Mouse (Mus musculus): Measurements from ENCODE around the gene Gm10570. TPM values are rescaled to one million over a fixed set of nuclear protein-coding genes. Genes with fewer than 3 reads are reported as not detected.

Gm10570 gene
- polyA plus RNA-seq, 1 experiment from 2014 or later: not detected

- DNase-seq (ENCODE audit: low spot score) (no peak), ATAC-seq (ENCODE audit: insufficient read depth, low FRiP score, low TSS enrichment) (no peak)
- H3K27ac ChIP-seq (ENCODE audit: low read depth, low read length): no peak overlapping the region
- H3K9ac ChIP-seq (ENCODE audit: low read length): no peak overlapping the region
- H3K9me3 ChIP-seq (ENCODE audit: control insufficient read depth, low read length): no peaks in the 10 kb centered on the region
- H3K4me2 ChIP-seq (ENCODE audit: low read depth): no peak overlapping the region
- no peaks in the 10 kb centered on the region for H3K27me3 ChIP-seq (ENCODE audit: control insufficient read depth, insufficient read depth, low read length)
- H3K36me3 ChIP-seq (ENCODE audit: control insufficient read depth, insufficient read depth, low read length): peaks cover 7% of the 10 kb centered on the region
- no peaks in the 10 kb centered on the region for H3K4me1 ChIP-seq (ENCODE audit: control insufficient read depth, insufficient read depth, low read length)
- 91% methylated on average over 2 of the region's 2 CpGs for WGBS
- H3K4me3 ChIP-seq (ENCODE audit: low read depth, low read length): no peak overlapping the region
Observed at GRCm38 (mm10) chr4:130325446-130325845, 17.0 kb upstream of the Gm10570 start.

- 86% methylated on average over 5 of the region's 5 CpGs for WGBS
- ATAC-seq (ENCODE audit: insufficient read depth, low FRiP score, low TSS enrichment): no peak
- H3K36me3 ChIP-seq (ENCODE audit: control insufficient read depth, insufficient read depth, low read length): peaks cover 7% of the 10 kb centered on the region
Observed at GRCm38 (mm10) chr4:130323607-130324006, 15.1 kb upstream of the Gm10570 start.

DNA sequence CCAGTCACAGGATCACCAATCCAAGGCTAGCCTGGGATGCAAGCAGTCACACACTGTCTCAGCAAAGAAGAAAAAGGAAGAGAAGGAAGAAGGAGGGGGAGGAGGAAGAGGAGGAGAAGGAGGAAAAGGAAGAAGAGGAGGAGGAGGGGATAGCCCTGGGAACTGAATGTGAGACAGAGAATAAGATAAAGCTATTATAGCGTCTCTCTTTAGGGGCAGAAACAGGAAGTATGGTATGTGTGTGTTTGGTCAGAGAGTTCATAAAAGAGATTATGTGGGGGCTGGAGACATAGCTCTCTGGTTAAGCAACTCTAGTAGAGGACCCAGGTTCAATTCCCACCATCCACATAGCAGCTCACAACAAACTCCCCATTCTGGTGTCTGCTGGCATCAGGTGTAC, 14.7 kb upstream of the Gm10570 start:
- 74% methylated on average over 1 of the region's 1 CpGs for WGBS
- Histone ChIP-seq H3K9ac (ENCODE audit: low read length) (no peak overlapping the region), H3K4me2 (ENCODE audit: low read depth) (no peak overlapping the region), H3K9me3 (ENCODE audit: control insufficient read depth, low read length) (no peaks in the 10 kb centered on the region), H3K27me3 (ENCODE audit: control insufficient read depth, insufficient read depth, low read length) (no peaks in the 10 kb centered on the region), H3K4me1 (ENCODE audit: control insufficient read depth, insufficient read depth, low read length) (no peaks in the 10 kb centered on the region), H3K36me3 (ENCODE audit: control insufficient read depth, insufficient read depth, low read length) (peaks cover 7% of the 10 kb centered on the region), H3K4me3 (ENCODE audit: low read depth, low read length) (no peak overlapping the region), H3K27ac (ENCODE audit: low read depth, low read length) (no peak overlapping the region)
- DNase-seq (ENCODE audit: low spot score) (no peak), ATAC-seq (ENCODE audit: insufficient read depth, low FRiP score, low TSS enrichment) (no peak)

More at GRCm38 (mm10) chr4:130323607-130324006, 15.1 kb upstream of the Gm10570 start:
- Histone ChIP-seq H3K27ac (ENCODE audit: low read depth, low read length) (no peak overlapping the region), H3K9ac (ENCODE audit: low read length) (no peak overlapping the region), H3K9me3 (ENCODE audit: control insufficient read depth, low read length) (no peaks in the 10 kb centered on the region), H3K4me1 (ENCODE audit: control insufficient read depth, insufficient read depth, low read length) (no peaks in the 10 kb centered on the region), H3K4me3 (ENCODE audit: low read depth, low read length) (no peak overlapping the region), H3K4me2 (ENCODE audit: low read depth) (no peak overlapping the region), H3K27me3 (ENCODE audit: control insufficient read depth, insufficient read depth, low read length) (no peaks in the 10 kb centered on the region)
- DNase-seq (ENCODE audit: low spot score): no peak

DNA sequence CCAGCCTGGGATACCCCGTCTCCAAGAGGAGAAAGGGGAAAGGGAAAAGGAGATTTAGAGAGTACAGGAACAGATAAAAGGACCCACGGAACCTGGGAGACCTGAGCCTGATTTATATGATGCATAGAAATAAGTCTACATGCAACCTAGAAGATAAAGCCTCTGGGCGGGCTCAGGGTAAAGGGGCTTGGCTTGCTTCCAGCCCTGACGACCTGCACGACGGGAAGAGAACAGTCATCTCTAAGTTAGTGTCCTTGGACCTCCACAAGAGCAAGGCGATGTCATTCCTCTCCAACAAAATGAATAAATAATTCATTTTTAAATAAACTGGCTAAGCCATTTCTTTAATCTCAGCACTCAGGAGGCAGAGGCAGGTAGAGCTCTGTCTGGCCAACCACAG, 14.1 kb upstream of the Gm10570 start:
- no peak for DNase-seq (ENCODE audit: low spot score)
- Histone ChIP-seq H3K27me3 (ENCODE audit: control insufficient read depth, insufficient read depth, low read length) (no peaks in the 10 kb centered on the region), H3K36me3 (ENCODE audit: control insufficient read depth, insufficient read depth, low read length) (peaks cover 7% of the 10 kb centered on the region), H3K27ac (ENCODE audit: low read depth, low read length) (no peak overlapping the region), H3K4me2 (ENCODE audit: low read depth) (no peak overlapping the region), H3K9ac (ENCODE audit: low read length) (no peak overlapping the region), H3K4me1 (ENCODE audit: control insufficient read depth, insufficient read depth, low read length) (no peaks in the 10 kb centered on the region), H3K4me3 (ENCODE audit: low read depth, low read length) (no peak overlapping the region), H3K9me3 (ENCODE audit: control insufficient read depth, low read length) (no peaks in the 10 kb centered on the region)
- no peak for ATAC-seq (ENCODE audit: insufficient read depth, low FRiP score, low TSS enrichment)
- 90% methylated on average over 7 of the region's 7 CpGs for WGBS

DNA sequence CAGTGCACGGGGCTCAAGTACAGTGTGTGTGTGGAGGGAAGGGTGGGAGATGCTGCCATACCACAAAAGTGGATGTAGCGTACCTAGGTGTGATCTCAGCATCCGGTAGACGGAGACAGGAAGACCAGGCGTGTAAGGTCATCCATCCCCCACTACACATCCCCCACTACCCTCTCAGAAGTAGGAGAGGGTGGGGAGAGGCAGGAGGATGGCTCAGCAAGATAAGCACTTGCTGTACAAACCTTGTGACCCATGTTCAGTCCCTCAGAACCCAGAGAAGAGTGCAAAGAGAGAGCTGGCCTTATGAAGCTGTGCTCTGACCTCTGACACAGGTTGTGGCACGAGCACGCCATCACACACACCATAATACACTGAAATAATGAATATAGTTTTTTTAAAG, 13.2 kb upstream of the Gm10570 start:
- no peak overlapping the region for H3K27ac ChIP-seq (ENCODE audit: low read depth, low read length)
- no peaks in the 10 kb centered on the region for H3K9me3 ChIP-seq (ENCODE audit: control insufficient read depth, low read length)
- H3K4me3 ChIP-seq (ENCODE audit: low read depth, low read length): no peak overlapping the region
- ATAC-seq (ENCODE audit: insufficient read depth, low FRiP score, low TSS enrichment): no peak
- no peak for DNase-seq (ENCODE audit: low spot score)
- peaks cover 5% of the 10 kb centered on the region for H3K36me3 ChIP-seq (ENCODE audit: control insufficient read depth, insufficient read depth, low read length)
- no peaks in the 10 kb centered on the region for H3K27me3 ChIP-seq (ENCODE audit: control insufficient read depth, insufficient read depth, low read length)
- no peak overlapping the region for H3K9ac ChIP-seq (ENCODE audit: low read length)
- H3K4me2 ChIP-seq (ENCODE audit: low read depth): no peak overlapping the region
- 98% methylated on average over 7 of the region's 7 CpGs for WGBS
- no peaks in the 10 kb centered on the region for H3K4me1 ChIP-seq (ENCODE audit: control insufficient read depth, insufficient read depth, low read length)

- WGBS: 84% methylated on average over 7 of the region's 7 CpGs
- H3K9ac ChIP-seq (ENCODE audit: low read length): no peak overlapping the region
- H3K9me3 ChIP-seq (ENCODE audit: control insufficient read depth, low read length): no peaks in the 10 kb centered on the region
- no peaks in the 10 kb centered on the region for H3K27me3 ChIP-seq (ENCODE audit: control insufficient read depth, insufficient read depth, low read length)
- no peak overlapping the region for H3K4me3 ChIP-seq (ENCODE audit: low read depth, low read length)
- no peaks in the 10 kb centered on the region for H3K4me1 ChIP-seq (ENCODE audit: control insufficient read depth, insufficient read depth, low read length)
- H3K4me2 ChIP-seq (ENCODE audit: low read depth): no peak overlapping the region
- no peak for ATAC-seq (ENCODE audit: insufficient read depth, low FRiP score, low TSS enrichment)
- no peak overlapping the region for H3K27ac ChIP-seq (ENCODE audit: low read depth, low read length)
- H3K36me3 ChIP-seq (ENCODE audit: control insufficient read depth, insufficient read depth, low read length): peaks cover 9% of the 10 kb centered on the region
- no peak for DNase-seq (ENCODE audit: low spot score)
Observed at GRCm38 (mm10) chr4:130319564-130319963, 11.1 kb upstream of the Gm10570 start.

- Histone ChIP-seq H3K9me3 (ENCODE audit: control insufficient read depth, low read length) (no peaks in the 10 kb centered on the region), H3K4me2 (ENCODE audit: low read depth) (no peak overlapping the region), H3K4me3 (ENCODE audit: low read depth, low read length) (no peak overlapping the region), H3K36me3 (ENCODE audit: control insufficient read depth, insufficient read depth, low read length) (peaks cover 8% of the 10 kb centered on the region), H3K27me3 (ENCODE audit: control insufficient read depth, insufficient read depth, low read length) (no peaks in the 10 kb centered on the region), H3K4me1 (ENCODE audit: control insufficient read depth, insufficient read depth, low read length) (no peaks in the 10 kb centered on the region), H3K9ac (ENCODE audit: low read length) (no peak overlapping the region), H3K27ac (ENCODE audit: low read depth, low read length) (no peak overlapping the region)
- 71% methylated on average over 3 of the region's 3 CpGs for WGBS
- no peak for ATAC-seq (ENCODE audit: insufficient read depth, low FRiP score, low TSS enrichment)
- DNase-seq (ENCODE audit: low spot score): no peak
Observed at GRCm38 (mm10) chr4:130318122-130318521, 9.6 kb upstream of the Gm10570 start.

DNA sequence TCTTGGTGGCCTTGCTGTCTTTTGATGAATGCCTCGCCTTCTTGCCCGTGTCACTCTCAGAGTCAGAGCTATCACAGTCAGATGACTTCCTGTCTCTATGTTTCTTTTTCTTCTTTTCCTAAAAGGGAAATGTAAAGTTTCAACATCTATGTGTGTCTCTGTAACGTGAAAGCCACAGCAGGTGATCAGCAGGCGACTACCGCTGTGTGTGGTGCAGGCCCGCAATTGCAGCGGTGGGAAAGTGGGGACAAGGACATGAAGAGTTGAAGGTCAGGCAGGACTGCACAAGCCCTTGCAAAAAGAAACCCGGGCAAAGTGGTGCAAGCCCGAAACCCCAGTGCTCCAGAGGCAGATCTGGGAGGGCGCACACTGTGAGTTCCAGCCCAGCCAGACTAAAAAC, 8.2 kb upstream of the Gm10570 start:
- no peaks in the 10 kb centered on the region for H3K27me3 ChIP-seq (ENCODE audit: control insufficient read depth, insufficient read depth, low read length)
- peaks cover 8% of the 10 kb centered on the region for H3K36me3 ChIP-seq (ENCODE audit: control insufficient read depth, insufficient read depth, low read length)
- no peak overlapping the region for H3K4me3 ChIP-seq (ENCODE audit: low read depth, low read length)
- WGBS: 85% methylated on average over 10 of the region's 10 CpGs
- H3K4me2 ChIP-seq (ENCODE audit: low read depth): no peak overlapping the region
- no peaks in the 10 kb centered on the region for H3K9me3 ChIP-seq (ENCODE audit: control insufficient read depth, low read length)
- H3K4me1 ChIP-seq (ENCODE audit: control insufficient read depth, insufficient read depth, low read length): no peaks in the 10 kb centered on the region
- ATAC-seq (ENCODE audit: insufficient read depth, low FRiP score, low TSS enrichment) (no peak), DNase-seq (ENCODE audit: low spot score) (no peak)
- no peak overlapping the region for H3K27ac ChIP-seq (ENCODE audit: low read depth, low read length)
- no peak overlapping the region for H3K9ac ChIP-seq (ENCODE audit: low read length)

DNA sequence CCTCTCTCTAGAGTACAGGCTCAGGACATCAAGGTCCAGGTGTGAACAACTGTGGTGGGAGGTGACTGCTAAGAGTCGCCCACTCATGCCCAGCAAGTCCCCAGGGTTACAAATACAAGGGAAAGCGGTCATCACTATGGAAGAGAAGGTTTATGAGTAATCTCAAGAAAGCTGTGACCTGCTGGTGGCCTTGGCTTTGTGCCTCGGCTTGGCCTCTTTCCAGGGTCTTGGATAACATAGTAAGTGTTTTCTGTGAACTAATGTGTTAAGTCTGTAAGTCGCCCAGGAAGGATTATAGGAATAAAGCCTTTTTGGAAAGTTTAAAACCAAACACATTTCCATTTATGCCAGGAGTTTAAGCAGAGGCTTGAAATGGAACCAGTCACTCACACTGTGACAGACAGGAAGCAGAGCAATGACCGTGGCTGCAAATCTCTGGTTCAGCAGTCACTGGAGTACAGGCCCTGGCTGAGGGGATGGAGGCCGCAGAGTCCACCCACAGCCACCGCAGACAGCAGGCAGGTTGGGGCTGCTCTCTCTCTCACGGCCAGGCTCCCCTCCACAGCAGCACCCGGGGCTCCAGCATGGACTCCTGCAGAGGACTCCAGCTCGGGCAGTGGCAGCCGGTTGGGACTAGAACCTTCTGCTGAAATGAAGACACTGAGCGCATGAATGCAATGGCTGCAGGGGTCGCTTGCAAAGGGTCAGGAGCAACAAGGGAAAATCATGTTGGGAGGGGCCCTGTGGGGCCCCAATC, 7.5 kb upstream of the Gm10570 start:
- Histone ChIP-seq H3K4me2 (ENCODE audit: low read depth) (no peak overlapping the region), H3K27ac (ENCODE audit: low read depth, low read length) (no peak overlapping the region), H3K4me1 (ENCODE audit: control insufficient read depth, insufficient read depth, low read length) (no peaks in the 10 kb centered on the region), H3K4me3 (ENCODE audit: low read depth, low read length) (no peak overlapping the region), H3K27me3 (ENCODE audit: control insufficient read depth, insufficient read depth, low read length) (no peaks in the 10 kb centered on the region; the same call in 1 of the 2 replicates), H3K9me3 (ENCODE audit: control insufficient read depth, low read length) (no peaks in the 10 kb centered on the region), H3K9ac (ENCODE audit: low read length) (no peak overlapping the region), H3K36me3 (ENCODE audit: control insufficient read depth, insufficient read depth, low read length) (peaks cover 6% of the 10 kb centered on the region)
- DNase-seq (ENCODE audit: low spot score): no peak
- ATAC-seq (ENCODE audit: insufficient read depth, low FRiP score, low TSS enrichment): no peak
- whole genome bisulfite sequencing: 81% methylated on average over 13 of the region's 13 CpGs
